13 mouse cellular contexts compared by ENCODE assay signal in the genomic region with DNA sequence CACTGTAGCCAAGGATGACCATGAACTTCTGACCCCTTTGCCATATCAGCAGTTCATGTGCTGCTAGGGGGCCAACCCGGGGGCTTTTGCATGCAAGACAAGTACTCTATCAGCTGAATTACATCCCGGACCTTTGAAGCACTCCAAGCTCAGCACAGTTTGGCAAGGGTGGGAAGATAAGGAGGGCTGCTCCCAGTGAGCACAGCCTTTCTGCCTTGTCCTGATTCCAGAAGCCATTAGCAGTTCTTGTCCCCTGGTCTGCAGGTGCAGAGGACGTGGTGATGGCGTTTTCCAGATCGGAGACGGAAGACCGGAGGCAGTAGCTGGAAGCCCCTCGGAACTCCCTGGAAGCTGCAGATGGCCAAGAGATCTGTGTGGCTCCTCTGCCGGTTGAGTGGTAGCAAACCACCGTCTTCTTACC. TPM values are rescaled to one million over a fixed set of nuclear protein-coding genes. Genes with fewer than 3 reads are reported as not detected.
A peak's percentile ranks its signal among the peaks of the same experiment; 100 is the strongest.
DNase-seq lines count a peak whose midpoint lies in the region; ATAC-seq and TF ChIP-seq lines count a peak whose summit lies in the region.
"Had no signal": no experiment of that assay in that cellular context is flagged by ENCODE, and none has a peak within 500 bp of the region (broad histone marks: within the 10 kb centered on the region; RNA-seq: fewer than 3 reads in every experiment).

No protein-coding gene starts in this region.

- no peak for TF ChIP-seq POLR2A in testis, adult 2 months (IDR thresholded peaks at IDR 0.05; ENCODE audit: control insufficient read depth, low read depth, low read length)

- peak overlapping the region; percentile 63 for H3K27ac ChIP-seq in heart, embryonic 10.5 days
- H3K27ac ChIP-seq in midbrain, embryonic 10.5 days (replicated peaks): peak overlapping the region; percentile 81; the same call in 1 of the 2 replicates
- no peak overlapping the region for H3K27ac ChIP-seq in midbrain, embryonic 11.5 days (ENCODE audit: low read depth, low read length)
- H3K27ac ChIP-seq in hindbrain, postnatal 0 days: peak overlapping the region; percentile 88
- 0 out of 2 replicates have a peak overlapping the region, but pooled peaks have one; percentile 5 for H3K27ac ChIP-seq in testis, adult 2 months (ENCODE audit: control insufficient read depth, insufficient read depth, low read depth, low read length)

- peaks cover 23% of the 10 kb centered on the region for H3K36me3 ChIP-seq in heart, embryonic 10.5 days
- H3K36me3 ChIP-seq in midbrain, embryonic 10.5 days: peaks cover 24% of the 10 kb centered on the region
- no peaks in the 10 kb centered on the region for H3K36me3 ChIP-seq in midbrain, embryonic 11.5 days (ENCODE audit: control insufficient read depth, insufficient read depth, low read length)
- no peaks in the 10 kb centered on the region for H3K36me3 ChIP-seq in hindbrain, postnatal 0 days (ENCODE audit: insufficient read depth, low read length)
- H3K36me3 ChIP-seq in testis, adult 2 months (ENCODE audit: control insufficient read depth, insufficient read depth, low read length): no peaks in the 10 kb centered on the region

- no peak overlapping the region for H3K9ac ChIP-seq in midbrain, embryonic 11.5 days (ENCODE audit: low read length)
- no peak overlapping the region for H3K9ac ChIP-seq in hindbrain, postnatal 0 days (replicated peaks; ENCODE audit: low read length)

- DNase-seq in heart, embryonic 10.5 days (ENCODE audit: low spot score): no peak
- DNase-seq in heart, adult 9 months (ENCODE audit: low spot score in 2 of 2): no peak
- no peak for DNase-seq in midbrain, embryonic 10.5 days (ENCODE audit: low spot score)
- DNase-seq in midbrain, embryonic 11.5 days (ENCODE audit: low spot score, missing footprints): no peak
- DNase-seq in hindbrain, postnatal 0 days (ENCODE audit: low spot score): no peak
- DNase-seq in frontal cortex, postnatal 36 days (ENCODE audit: low spot score in 2 of 2): no peak
- DNase-seq in urinary bladder, postnatal 14 days (ENCODE audit: low spot score): no peak
- DNase-seq: kidney, postnatal 36 days; left cerebral cortex, postnatal 4 days; lung, postnatal 36 days; thymus, postnatal 36 days had no signal

- peaks cover 68% of the 10 kb centered on the region for H3K4me1 ChIP-seq in heart, embryonic 10.5 days
- peaks cover 56% of the 10 kb centered on the region for H3K4me1 ChIP-seq in midbrain, embryonic 10.5 days
- H3K4me1 ChIP-seq in midbrain, embryonic 11.5 days (ENCODE audit: control insufficient read depth, insufficient read depth, low read length): peaks cover 18% of the 10 kb centered on the region
- H3K4me1 ChIP-seq in hindbrain, postnatal 0 days (ENCODE audit: insufficient read depth, low read length): peaks cover 24% of the 10 kb centered on the region
- peaks cover 14% of the 10 kb centered on the region for H3K4me1 ChIP-seq in testis, adult 2 months (ENCODE audit: control insufficient read depth, insufficient read depth, low read length)

- 0 out of 2 replicates have a peak, but pooled peaks cover 5% of the 10 kb centered on the region for H3K27me3 ChIP-seq in heart, embryonic 10.5 days (ENCODE audit: insufficient read depth, poor library complexity, severe bottlenecking)
- no peaks in the 10 kb centered on the region for H3K27me3 ChIP-seq in midbrain, embryonic 10.5 days (ENCODE audit: low read depth, poor library complexity, severe bottlenecking)
- H3K27me3 ChIP-seq in midbrain, embryonic 11.5 days (ENCODE audit: control insufficient read depth, insufficient read depth, low read length): no peaks in the 10 kb centered on the region
- H3K27me3 ChIP-seq in hindbrain, postnatal 0 days (ENCODE audit: insufficient read depth, low read length): no peaks in the 10 kb centered on the region
- H3K27me3 ChIP-seq in testis, adult 2 months (ENCODE audit: control insufficient read depth, insufficient read depth, low read length): no peaks in the 10 kb centered on the region
- H3K27me3 ChIP-seq: CH12.LX had no signal

- H3K9me3 ChIP-seq in heart, embryonic 10.5 days: no peaks in the 10 kb centered on the region
- H3K9me3 ChIP-seq in midbrain, embryonic 10.5 days (replicated peaks): peaks cover 4% of the 10 kb centered on the region; the same call in 1 of the 2 replicates
- H3K9me3 ChIP-seq in midbrain, embryonic 11.5 days (ENCODE audit: control insufficient read depth, low read length): no peaks in the 10 kb centered on the region; the same call in 1 of the 2 replicates
- H3K9me3 ChIP-seq in hindbrain, postnatal 0 days (ENCODE audit: low read length): no peaks in the 10 kb centered on the region

- 46% methylated on average over 10 of the region's 10 CpGs for WGBS in heart, embryonic 10.5 days
- 86% methylated on average over 10 of the region's 10 CpGs for WGBS in midbrain, embryonic 10.5 days
- 89% methylated on average over 10 of the region's 10 CpGs for WGBS in midbrain, embryonic 11.5 days
- 79% methylated on average over 10 of the region's 10 CpGs for WGBS in hindbrain, postnatal 0 days

- no peak overlapping the region for H3K4me2 ChIP-seq in midbrain, embryonic 11.5 days
- H3K4me2 ChIP-seq in hindbrain, postnatal 0 days (ENCODE audit: low read depth, low read length): peak overlapping the region; percentile 40; the same call in 1 of the 2 replicates

- no peak for TF ChIP-seq CTCF in hindbrain, postnatal 0 days (IDR thresholded peaks at IDR 0.05; ENCODE audit: low read depth)
- no peak for TF ChIP-seq CTCF in testis, adult 2 months (IDR thresholded peaks at IDR 0.05; ENCODE audit: control insufficient read depth, insufficient read depth, insufficient replicate concordance, low read depth, low read length)

- no peak for ATAC-seq in midbrain, embryonic 11.5 days (ENCODE audit: low FRiP score)
- ATAC-seq in hindbrain, postnatal 0 days: no peak

- H3K4me3 ChIP-seq in heart, embryonic 10.5 days: peak overlapping the region; percentile 25
- H3K4me3 ChIP-seq in midbrain, embryonic 10.5 days: 0 out of 2 replicates have a peak overlapping the region, but pooled peaks have one; percentile 11
- H3K4me3 ChIP-seq in midbrain, embryonic 11.5 days (ENCODE audit: low read depth, low read length): no peak overlapping the region
- no peak overlapping the region for H3K4me3 ChIP-seq in hindbrain, postnatal 0 days (ENCODE audit: low read length)
- H3K4me3 ChIP-seq in testis, adult 2 months (ENCODE audit: control insufficient read depth, low read depth, low read length): no peak overlapping the region

RNA-seq across cellular contexts. Expression of a gene that starts 22.3 kb away (rescaled TPM):
- polyA plus RNA-seq in heart, embryonic 10.5 days (2016; fragmentation: Nextera tagmentation; extraction: Ambion mirVana): 19.1 and 23.3 TPM in 2 replicates
- 17.5 and 29.8 TPM in 2 replicates for polyA plus RNA-seq in midbrain, embryonic 10.5 days (2016; fragmentation: Nextera tagmentation; extraction: Ambion mirVana)
- 34.3 and 41.8 TPM in 2 replicates for polyA plus RNA-seq in midbrain, embryonic 11.5 days (2014; fragmentation: Nextera tagmentation; extraction: Ambion mirVana)
- 590 and 603 TPM in 2 replicates for total RNA-seq in hindbrain, postnatal 0 days (2014; rRNA removed)
- polyA plus RNA-seq in hindbrain, postnatal 0 days (2015; fragmentation: Nextera tagmentation; extraction: Ambion mirVana): 193 and 206 TPM in 2 replicates
- polyA plus RNA-seq in testis, adult 2 months (2012; rRNA removed): 11.3 and 13.0 TPM in 2 replicates

RNA-seq across cellular contexts. Expression of a gene that starts 45.9 kb away (rescaled TPM):
- polyA plus RNA-seq in heart, embryonic 10.5 days (2016; fragmentation: Nextera tagmentation; extraction: Ambion mirVana): 40.1 and 49.9 TPM in 2 replicates
- 54.8 and 56.6 TPM in 2 replicates for polyA plus RNA-seq in midbrain, embryonic 10.5 days (2016; fragmentation: Nextera tagmentation; extraction: Ambion mirVana)
- 55.9 and 59.4 TPM in 2 replicates for polyA plus RNA-seq in midbrain, embryonic 11.5 days (2014; fragmentation: Nextera tagmentation; extraction: Ambion mirVana)
- total RNA-seq in hindbrain, postnatal 0 days (2014; rRNA removed): 94.1 and 112 TPM in 2 replicates
- 105 and 109 TPM in 2 replicates for polyA plus RNA-seq in hindbrain, postnatal 0 days (2015; fragmentation: Nextera tagmentation; extraction: Ambion mirVana)
- polyA plus RNA-seq in testis, adult 2 months (2012; rRNA removed): 4.1 and 4.7 TPM in 2 replicates

Comparison
In these comparisons a context has a peak if more than half of its experiments do, and no peak if none do; other contexts are left out.
1. H3K4me3 ChIP-seq: peak in heart, embryonic 10.5 days (single experiment) and midbrain, embryonic 10.5 days (single experiment); none in midbrain, embryonic 11.5 days (single experiment), hindbrain, postnatal 0 days (single experiment) and testis, adult 2 months (single experiment).